Mouse (Mus musculus) intestine, embryonic 16.5 days (tissue): ENCODE measurements around the gene Fam173a. TPM values are rescaled to one million over a fixed set of nuclear protein-coding genes. Genes with fewer than 3 reads are reported as not detected.

Experiments
- ATAC-seq: fragments of 200-750 bp; cut with Nextera tagmentation; 2 replicates; pipeline ENCODE4 v1.8.0; 2017; ENCODE audit warnings: moderate TSS enrichment, moderate library complexity
- H3K27ac ChIP-seq: fragments of 300-500 bp; sonication (generic); 2 replicates; pipeline ENCODE4 v1.5.1; 2014; ENCODE audit warnings: mild to moderate bottlenecking, low read length
- H3K27me3 ChIP-seq: fragments of 300-500 bp; sonication (generic); replicated peaks from 2 replicates; pipeline ENCODE4 v1.6.1; 2014; ENCODE audit warnings: low read length, control low read depth, mixed read lengths; ENCODE audit not compliant: control insufficient read depth, insufficient read depth
- H3K36me3 ChIP-seq: fragments of 300-500 bp; sonication (generic); 2 replicates; pipeline ENCODE4 v1.6.1; 2014; ENCODE audit warnings: low read length, control low read depth; ENCODE audit not compliant: control insufficient read depth, insufficient read depth
- H3K4me1 ChIP-seq: fragments of 300-500 bp; sonication (generic); 2 replicates; pipeline ENCODE4 v1.6.1; 2014; ENCODE audit warnings: low read length, control low read depth, mixed read lengths; ENCODE audit not compliant: control insufficient read depth, insufficient read depth
- H3K4me2 ChIP-seq: fragments of 300-500 bp; sonication (generic); 2 replicates; pipeline ENCODE4 v1.6.1; 2014; ENCODE audit warnings: low read depth, low read length, control low read depth
- H3K4me3 ChIP-seq: fragments of 300-500 bp; sonication (generic); 2 replicates; pipeline ENCODE4 v1.5.1; 2014; ENCODE audit warnings: mild to moderate bottlenecking, low read length
- H3K9ac ChIP-seq: fragments of 300-500 bp; sonication (generic); 2 replicates; pipeline ENCODE4 v1.6.1; 2014; ENCODE audit warnings: low read depth, low read length
- H3K9me3 ChIP-seq: fragments of 300-500 bp; sonication (generic); 2 replicates; pipeline ENCODE4 v1.6.1; 2016; ENCODE audit warnings: low read length, control low read depth; ENCODE audit not compliant: control insufficient read depth
- WGBS: fragments of 180-500 bp; shearing (Covaris S2); extraction: QIAGEN DNeasy Blood & Tissue Kit; methylation state at CpG from one replicate; pipeline ENCODE4 v1.1.7; 2014; 5-methylcytosine and 5-hydroxymethylcytosine counted together
- polyA plus RNA-seq: library from polyadenylated mRNA; unstranded; fragments of >200 nt; fragmentation: Nextera tagmentation; extraction: Ambion mirVana; gene quantifications from 2 replicates; pipeline ENCODE4 v1.2.1, GENCODE M21; 2015

Gene Fam173a
- polyA plus RNA-seq, 1 experiment from 2014 or later: 111 TPM

DNA sequence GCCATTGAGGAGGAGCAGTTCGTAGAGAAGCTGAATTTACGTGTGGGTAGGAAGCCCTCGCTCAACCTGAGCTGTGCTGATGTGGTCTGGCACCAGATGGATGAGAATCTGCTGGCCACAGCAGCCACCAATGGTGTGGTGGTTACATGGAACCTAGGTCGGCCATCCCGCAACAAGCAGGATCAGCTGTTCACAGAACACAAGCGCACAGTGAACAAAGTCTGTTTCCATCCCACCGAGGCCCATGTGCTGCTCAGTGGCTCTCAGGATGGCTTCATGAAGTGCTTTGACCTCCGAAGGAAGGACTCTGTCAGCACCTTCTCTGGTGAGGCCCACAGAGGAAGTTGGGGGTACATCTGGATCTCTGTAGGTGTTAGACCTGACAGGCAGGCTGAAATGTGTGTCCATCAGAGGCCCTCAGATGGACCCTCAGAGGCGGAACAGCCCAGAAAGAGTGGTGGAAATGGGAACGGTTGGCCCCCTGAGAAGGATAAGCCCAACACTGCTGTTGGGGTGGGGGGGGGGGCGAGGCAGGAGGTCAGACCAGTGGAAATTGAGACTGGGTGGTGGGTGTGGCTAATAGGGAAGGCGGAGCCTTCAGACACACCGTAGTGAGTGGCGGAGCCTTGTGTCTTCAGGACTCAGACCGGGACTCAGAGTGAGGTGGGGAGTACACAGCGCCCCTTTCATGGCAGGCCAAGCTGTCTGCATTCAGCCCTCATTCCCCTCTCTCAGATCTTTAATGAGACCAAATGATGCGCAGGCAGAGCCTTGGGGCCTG lies 31.9 kb upstream of the Fam173a start:
- ATAC-seq: no peak
- Histone ChIP-seq H3K4me2 (peak overlapping the region; percentile 92), H3K9ac (peak overlapping the region; percentile 73), H3K9me3 (no peaks in the 10 kb centered on the region), H3K36me3 (peaks cover 5% of the 10 kb centered on the region), H3K4me3 (peak overlapping the region; percentile 53), H3K27ac (no peak overlapping the region), H3K27me3 (peaks cover 12% of the 10 kb centered on the region), H3K4me1 (peaks cover 25% of the 10 kb centered on the region)
- WGBS: 73% methylated on average over 17 of the region's 17 CpGs

DNA sequence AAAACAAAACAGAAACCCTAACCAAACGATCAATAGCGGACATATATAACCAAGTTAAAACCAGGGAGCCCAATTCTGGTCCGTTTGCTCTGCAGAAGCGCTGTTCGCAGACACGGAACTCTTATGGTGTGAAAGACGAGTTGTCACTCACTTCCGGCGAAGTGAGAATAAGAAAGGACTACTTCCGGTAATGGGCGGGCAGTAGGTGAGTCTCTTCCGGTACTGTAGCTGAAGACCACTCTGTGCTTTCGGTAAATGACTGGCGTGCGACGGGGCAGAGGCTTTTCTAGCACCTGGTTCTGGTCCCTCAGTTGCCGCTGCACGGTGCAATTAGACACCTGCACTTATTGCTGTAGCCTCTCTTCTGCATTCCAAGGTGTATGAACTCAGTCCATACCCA lies 30.8 kb upstream of the Fam173a start, which contains the start of gene Wdr24:
Gene Wdr24, plus strand, starts transcription at position 176 of the 400 bp plus-strand sequence.
- WGBS: under 1% methylated on average over 18 of the region's 18 CpGs
- H3K4me1 ChIP-seq: peaks cover 24% of the 10 kb centered on the region
- H3K36me3 ChIP-seq: peaks cover 5% of the 10 kb centered on the region
- no peaks in the 10 kb centered on the region for H3K9me3 ChIP-seq
- peak within 1 kb of the TSS; percentile 43 for H3K27ac ChIP-seq
- peak within 1 kb of the TSS; percentile 53 for H3K4me3 ChIP-seq
- H3K9ac ChIP-seq: peak within 1 kb of the TSS; percentile 73
- ATAC-seq: peak; percentile 50; the same call in 1 of the 2 replicates
- H3K27me3 ChIP-seq: peaks cover 23% of the 10 kb centered on the region
- H3K4me2 ChIP-seq: peak within 1 kb of the TSS; percentile 92

DNA sequence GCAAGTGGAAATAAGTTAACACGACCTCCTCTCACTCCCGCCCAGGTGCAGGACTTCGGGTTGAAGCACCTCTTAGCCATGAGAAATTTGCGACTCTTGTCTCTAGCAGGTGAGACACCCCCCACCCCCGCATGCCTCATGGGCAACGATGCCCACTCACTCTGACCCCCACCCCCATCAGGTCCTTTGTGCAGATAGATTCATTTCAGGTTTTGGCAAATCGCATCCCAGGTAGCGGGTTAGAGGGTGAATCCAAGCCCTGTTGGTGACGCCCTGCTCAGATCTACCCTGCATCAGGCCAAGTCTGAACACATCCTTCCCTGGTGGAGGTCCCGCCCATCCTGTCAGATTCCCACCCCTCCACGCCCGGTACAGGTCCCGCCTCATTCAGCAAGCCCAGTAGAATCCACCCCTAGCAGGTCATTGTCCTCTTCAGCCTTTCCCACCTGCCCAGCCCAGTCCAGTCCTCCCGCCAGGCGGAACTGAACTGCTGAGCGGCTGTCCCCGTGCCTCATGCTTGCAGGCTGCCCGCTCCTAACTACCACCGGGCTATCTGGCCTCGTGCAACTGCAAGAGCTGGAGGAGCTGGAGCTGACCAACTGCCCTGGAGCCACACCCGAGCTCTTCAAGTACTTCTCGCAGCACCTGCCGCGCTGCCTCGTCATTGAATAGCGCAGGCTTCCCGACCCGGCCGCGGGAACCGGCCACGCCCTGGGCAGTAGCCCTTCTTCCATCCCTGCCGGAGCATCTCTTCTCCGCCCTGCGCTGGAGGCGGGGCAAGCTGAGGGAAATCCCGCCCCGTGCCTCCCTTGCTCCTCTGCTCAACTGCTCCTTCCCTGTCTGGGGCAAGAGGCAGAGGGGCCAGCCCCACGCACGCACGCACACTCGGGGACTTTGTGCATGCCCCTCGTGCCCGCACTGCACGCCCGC lies 26.4 kb upstream of the Fam173a start:
- H3K9me3 ChIP-seq: no peaks in the 10 kb centered on the region
- no peak overlapping the region for H3K9ac ChIP-seq
- no peaks in the 10 kb centered on the region for H3K36me3 ChIP-seq
- ATAC-seq: peak; percentile 54
- peak overlapping the region; percentile 21 for H3K4me3 ChIP-seq
- WGBS: 7% methylated on average over 46 of the region's 46 CpGs
- peaks cover 33% of the 10 kb centered on the region for H3K27me3 ChIP-seq
- peak overlapping the region; percentile 42 for H3K4me2 ChIP-seq
- H3K27ac ChIP-seq: no peak overlapping the region
- H3K4me1 ChIP-seq: peaks cover 7% of the 10 kb centered on the region

DNA sequence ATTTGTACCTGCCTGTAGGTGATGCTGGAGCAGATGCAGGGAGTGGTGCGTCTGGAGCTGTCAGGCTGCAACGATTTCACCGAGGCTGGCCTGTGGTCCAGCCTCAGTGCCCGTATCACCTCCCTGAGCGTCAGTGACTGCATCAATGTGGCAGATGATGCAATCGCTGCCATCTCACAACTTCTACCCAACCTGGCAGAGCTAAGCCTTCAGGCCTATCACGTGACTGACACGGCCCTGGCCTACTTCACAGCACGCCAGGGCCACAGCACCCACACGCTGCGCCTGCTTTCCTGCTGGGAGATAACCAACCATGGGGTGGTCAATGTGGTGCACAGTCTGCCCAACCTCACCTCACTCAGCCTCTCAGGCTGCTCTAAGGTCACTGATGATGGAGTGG lies 25.0 kb upstream of the Fam173a start:
- Histone ChIP-seq H3K4me2 (no peak overlapping the region), H3K9me3 (no peaks in the 10 kb centered on the region), H3K27me3 (peaks cover 33% of the 10 kb centered on the region), H3K36me3 (no peaks in the 10 kb centered on the region), H3K27ac (no peak overlapping the region), H3K4me1 (peaks cover 6% of the 10 kb centered on the region; the same call in 1 of the 2 replicates), H3K4me3 (no peak overlapping the region), H3K9ac (no peak overlapping the region)
- WGBS: 81% methylated on average over 11 of the region's 11 CpGs
- no peak for ATAC-seq

DNA sequence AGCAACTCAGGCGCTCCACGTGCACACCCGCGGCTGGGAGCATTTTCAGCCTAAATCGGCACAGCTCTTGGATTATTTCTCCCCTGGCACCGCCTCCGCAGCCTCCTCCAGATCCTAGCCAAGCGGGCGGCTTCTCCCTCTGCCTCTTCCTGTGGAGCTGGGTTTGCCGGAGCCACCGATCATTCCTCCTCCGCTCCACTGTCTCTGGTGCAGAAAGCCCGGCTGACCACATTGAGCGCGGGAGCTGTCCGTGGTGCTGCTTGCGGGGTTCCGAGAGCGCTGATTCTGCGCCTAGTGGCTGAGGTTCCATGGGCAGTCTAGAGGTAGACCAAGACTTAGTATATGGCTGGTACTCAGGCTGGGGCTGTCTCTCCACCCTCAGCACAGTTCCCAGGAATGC lies 20.8 kb upstream of the Fam173a start:
- Histone ChIP-seq H3K36me3 (no peaks in the 10 kb centered on the region), H3K4me3 (no peak overlapping the region), H3K27ac (no peak overlapping the region), H3K27me3 (peaks cover 33% of the 10 kb centered on the region), H3K9me3 (no peaks in the 10 kb centered on the region), H3K4me2 (no peak overlapping the region), H3K9ac (no peak overlapping the region), H3K4me1 (peaks cover 9% of the 10 kb centered on the region)
- ATAC-seq: peak; percentile 39
- 2% methylated on average over 20 of the region's 20 CpGs for WGBS

DNA sequence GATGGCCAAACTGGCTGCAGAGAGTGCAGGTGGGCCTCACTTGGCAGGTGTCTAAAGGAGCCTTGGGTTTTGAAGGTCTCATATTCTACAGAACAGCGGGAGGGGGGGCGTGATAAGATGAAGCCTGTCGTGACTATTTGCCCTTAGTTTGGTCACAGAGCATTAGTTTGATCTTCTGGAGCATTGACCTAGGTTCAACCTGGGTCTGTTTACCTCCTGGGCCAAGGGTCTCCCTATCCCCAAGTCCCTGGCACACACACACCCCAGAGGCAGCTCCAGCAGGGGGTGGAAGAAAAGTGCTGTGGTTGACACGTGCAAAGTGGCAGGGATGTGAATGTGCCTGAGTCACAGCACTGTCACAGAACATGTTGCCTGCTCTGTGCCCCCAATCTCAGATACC lies 18.2 kb upstream of the Fam173a start:
- Histone ChIP-seq H3K27ac (no peak overlapping the region), H3K4me1 (peaks cover 11% of the 10 kb centered on the region), H3K27me3 (peaks cover 22% of the 10 kb centered on the region), H3K9ac (no peak overlapping the region), H3K4me2 (no peak overlapping the region), H3K4me3 (no peak overlapping the region), H3K36me3 (no peaks in the 10 kb centered on the region), H3K9me3 (no peaks in the 10 kb centered on the region)
- 67% methylated on average over 4 of the region's 4 CpGs for WGBS
- no peak for ATAC-seq

DNA sequence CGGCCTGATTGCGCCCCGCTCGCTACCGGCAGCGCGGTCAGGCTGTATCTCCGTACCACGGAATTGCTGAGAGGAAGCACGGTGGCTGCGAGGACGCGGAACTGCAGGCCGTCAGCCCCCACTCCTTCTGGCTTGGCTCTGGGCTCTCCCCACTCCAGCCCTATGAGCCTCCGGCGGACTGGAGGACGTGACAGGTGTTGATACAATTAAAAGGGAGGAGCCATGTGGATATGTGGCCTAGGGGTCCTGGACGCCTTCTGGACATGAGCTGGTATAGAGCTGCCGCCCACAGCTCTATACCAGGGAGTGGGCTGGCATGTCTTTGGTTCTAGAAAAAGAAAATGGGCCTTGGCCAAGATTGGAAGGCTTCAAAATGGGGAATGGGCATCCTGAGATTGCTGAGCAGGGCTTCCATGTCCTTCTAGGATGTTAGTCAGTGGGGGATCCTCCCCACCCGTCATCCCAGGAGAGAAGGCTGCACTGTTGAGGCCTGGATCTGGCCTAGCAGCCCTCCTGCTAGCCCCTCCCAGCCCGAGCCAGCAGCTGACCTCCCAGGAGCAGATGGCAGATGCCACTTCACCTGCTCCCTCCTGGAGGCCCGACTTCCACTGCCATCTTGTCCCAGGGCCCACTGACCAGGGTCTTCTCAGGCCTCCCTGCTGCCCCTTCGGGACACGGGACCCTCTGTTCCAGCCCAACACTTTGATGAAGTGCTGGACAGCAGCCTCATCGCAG lies 17.1 kb upstream of the Fam173a start:
- 13% methylated on average over 25 of the region's 25 CpGs for WGBS
- Histone ChIP-seq H3K9ac (peak overlapping the region; percentile 64), H3K9me3 (no peaks in the 10 kb centered on the region), H3K4me3 (peak overlapping the region; percentile 71), H3K27ac (no peak overlapping the region), H3K4me2 (peak overlapping the region; percentile 96), H3K36me3 (no peaks in the 10 kb centered on the region), H3K4me1 (peaks cover 11% of the 10 kb centered on the region), H3K27me3 (peaks cover 22% of the 10 kb centered on the region)
- peak; percentile 19; the same call in 1 of the 2 replicates for ATAC-seq

DNA sequence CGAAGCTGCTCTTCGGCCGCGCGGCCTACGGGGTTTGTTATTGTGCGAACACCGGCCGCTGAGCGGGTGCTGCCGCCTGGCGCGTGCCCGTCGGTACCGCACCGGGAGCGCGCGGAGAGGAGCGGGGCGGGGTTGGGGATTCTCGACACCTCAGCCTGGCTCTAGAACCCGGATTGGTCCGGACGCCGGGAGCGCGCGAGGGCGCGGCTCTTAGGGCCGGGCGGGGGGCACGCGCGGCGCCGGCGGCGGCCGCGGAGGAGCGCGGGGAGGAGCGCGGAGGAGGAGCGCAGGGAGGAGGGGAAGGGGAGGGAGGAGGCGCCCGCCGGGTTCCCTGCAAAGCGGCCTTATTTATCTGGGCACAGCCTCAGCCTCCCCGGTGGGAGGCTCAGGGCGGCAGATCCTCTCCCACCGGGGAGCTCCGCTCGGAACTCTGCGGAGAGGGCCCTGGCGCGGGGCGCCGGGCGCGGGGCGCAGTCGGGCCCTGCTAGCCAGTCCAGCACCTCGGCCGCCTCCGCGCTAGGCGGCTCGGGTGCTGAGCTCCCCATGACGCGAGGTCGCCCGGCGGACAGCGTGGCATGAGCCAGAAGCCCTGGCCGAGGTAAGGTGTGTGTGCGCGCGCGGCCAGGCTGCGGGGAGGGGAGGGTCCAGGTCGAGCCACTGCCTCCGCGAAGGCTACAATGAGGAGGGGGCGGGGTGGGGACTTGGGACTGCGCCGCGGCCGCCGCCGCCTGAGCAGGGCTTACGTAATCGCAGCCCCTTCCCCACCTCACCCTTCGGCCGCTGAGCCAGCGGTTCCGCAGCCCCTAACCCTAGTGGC lies 16.3 kb upstream of the Fam173a start, which contains the start of gene Fbxl16:
Gene Fbxl16, plus strand, starts transcription at position 297 of the 817 bp plus-strand sequence.
- no peaks in the 10 kb centered on the region for H3K9me3 ChIP-seq
- ATAC-seq: peak; percentile 83
- H3K27ac ChIP-seq: no peak within 1 kb of the TSS; the same call in 1 of the 2 replicates
- peak within 1 kb of the TSS; percentile 71 for H3K4me3 ChIP-seq
- no peaks in the 10 kb centered on the region for H3K36me3 ChIP-seq
- H3K4me2 ChIP-seq: peak within 1 kb of the TSS; percentile 96
- under 1% methylated on average over 97 of the region's 100 CpGs for WGBS
- H3K27me3 ChIP-seq: peaks cover 22% of the 10 kb centered on the region
- H3K4me1 ChIP-seq: peaks cover 11% of the 10 kb centered on the region
- H3K9ac ChIP-seq: peak within 1 kb of the TSS; percentile 64
